Comparison of ENCODE assay signal across 15 mouse cellular contexts in the genomic region with DNA sequence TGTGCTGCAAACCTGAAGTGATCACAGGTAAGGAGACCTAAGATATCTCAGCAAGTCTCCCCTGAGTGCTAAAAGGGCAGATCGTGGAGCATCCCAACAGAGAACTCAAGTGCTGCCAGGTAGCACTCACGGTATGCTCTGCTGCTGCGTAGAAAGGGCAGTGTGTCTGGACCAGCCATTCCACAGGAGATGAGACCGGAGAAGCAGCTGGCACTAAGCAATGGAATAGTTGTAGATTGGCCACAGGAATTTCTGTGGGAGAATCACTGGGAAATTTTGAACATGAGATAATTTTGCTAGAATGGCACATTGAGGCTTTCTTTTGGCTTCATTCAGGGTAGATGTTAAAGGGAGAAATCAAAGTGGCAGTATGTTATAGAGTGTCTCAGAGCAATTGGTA.
"Had no signal": no experiment of that assay in that cellular context is flagged by ENCODE, and none has a peak within 500 bp of the region (broad histone marks: within the 10 kb centered on the region; RNA-seq: fewer than 3 reads in every experiment).

No protein-coding gene starts in this region.

- H3K4me2 ChIP-seq: neural tube, embryonic 12.5 days; neural tube, embryonic 13.5 days; neural tube, embryonic 15.5 days; stomach, embryonic 15.5 days had no signal

- DNase-seq: right cerebral cortex, adult 18-20 months; right cerebral cortex, postnatal 14 days; right cerebral cortex, postnatal 25 days; right cerebral cortex, postnatal 4 days; spleen, adult 18-20 months; thymus, adult 18-20 months; thymus, adult 2 months; thymus, postnatal 14 days; thymus, postnatal 25 days; thymus, postnatal 36 days; thymus, postnatal 4 days had no signal

- H3K4me3 ChIP-seq: neural tube, embryonic 12.5 days; neural tube, embryonic 13.5 days; neural tube, embryonic 15.5 days; stomach, embryonic 15.5 days had no signal

- H3K36me3 ChIP-seq: neural tube, embryonic 12.5 days; neural tube, embryonic 13.5 days; neural tube, embryonic 15.5 days; stomach, embryonic 15.5 days had no signal

- H3K27me3 ChIP-seq: neural tube, embryonic 12.5 days; neural tube, embryonic 13.5 days; neural tube, embryonic 15.5 days; stomach, embryonic 15.5 days had no signal
